8 mouse cellular contexts compared by ENCODE assay signal in the genomic region with DNA sequence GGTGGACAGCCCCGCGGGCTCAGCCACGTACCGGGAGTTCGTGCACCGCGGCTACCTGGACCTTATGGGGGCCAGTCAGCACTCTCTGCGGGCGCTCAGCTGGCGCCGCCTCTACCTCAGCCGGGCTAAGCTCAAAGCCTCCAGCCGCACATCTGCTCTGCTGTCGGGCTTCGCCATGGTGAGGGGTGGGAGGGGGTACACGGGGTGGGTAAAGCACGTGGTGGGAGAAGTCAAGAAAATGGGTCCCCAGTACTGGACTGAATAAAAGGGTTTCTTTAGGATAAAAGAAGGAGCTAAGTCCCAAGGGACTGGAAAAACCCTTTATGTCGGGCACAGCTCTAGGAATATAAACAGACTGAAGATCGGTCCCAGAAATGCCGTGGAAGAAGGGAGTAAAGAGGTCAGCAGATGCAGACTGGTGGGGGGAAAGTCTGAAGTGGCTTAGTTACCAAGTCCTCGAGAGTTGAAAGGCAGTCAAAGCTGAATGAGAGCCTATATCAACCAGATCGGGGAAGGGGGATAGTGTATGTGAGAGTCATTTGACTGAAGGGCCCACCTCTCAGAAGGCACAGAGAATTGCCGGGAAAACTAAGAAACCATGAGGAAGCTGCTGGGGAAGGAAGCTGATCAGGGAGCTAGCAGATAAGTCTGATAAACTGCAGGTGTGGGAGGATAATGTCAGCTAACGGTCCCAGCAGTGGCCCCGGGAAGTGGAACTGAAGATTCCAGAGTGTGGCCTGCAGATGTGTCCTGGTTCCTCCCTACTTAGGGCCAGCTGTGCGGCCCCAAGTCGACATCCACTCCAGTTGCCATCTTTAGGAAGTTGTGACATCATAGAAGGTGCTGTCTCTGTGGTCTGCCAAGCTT. TPM values are rescaled to one million over a fixed set of nuclear protein-coding genes. Genes with fewer than 3 reads are reported as not detected.
A peak's percentile ranks its signal among the peaks of the same experiment; 100 is the strongest.
DNase-seq lines count a peak whose midpoint lies in the region; ATAC-seq and TF ChIP-seq lines count a peak whose summit lies in the region.

No protein-coding gene starts in this region.

- dilution Hi-C loops in CH12.LX (cut with MboI; ENCODE audit: extremely low pct_ligation_motif_present, extremely low pct_unique_long_range_greater_than_20kb, low sequenced_read_pairs) = no loop called here

- H3K4me2 ChIP-seq in CH12.LX (ENCODE audit: insufficient read depth, low read depth, poor library complexity, severe bottlenecking) = peak overlapping the region; percentile 72
- peak overlapping the region; percentile 89 for H3K4me2 ChIP-seq in embryonic facial prominence, embryonic 15.5 days (replicated peaks)
- peak overlapping the region; percentile 97 for H3K4me2 ChIP-seq in intestine, postnatal 0 days (replicated peaks; ENCODE audit: low read depth)
- H3K4me2 ChIP-seq in midbrain, postnatal 0 days (ENCODE audit: low read depth, low read length, poor library complexity, severe bottlenecking) = peak overlapping the region; percentile 83

- ATAC-seq in embryonic facial prominence, embryonic 15.5 days (ENCODE audit: insufficient number of reproducible peaks, low FRiP score, low TSS enrichment, low read depth) = no peak; the same call in 1 of the 2 replicates
- peak; percentile 26 for ATAC-seq in intestine, postnatal 0 days
- no peak for ATAC-seq in midbrain, postnatal 0 days (ENCODE audit: low FRiP score)

- 1% methylated on average over 27 of the region's 27 CpGs for WGBS in embryonic facial prominence, embryonic 15.5 days
- 2% methylated on average over 27 of the region's 27 CpGs for WGBS in intestine, postnatal 0 days
- 6% methylated on average over 27 of the region's 27 CpGs for WGBS in midbrain, postnatal 0 days

- in situ Hi-C loops in CH12.LX (cut with MboI; ENCODE audit: low pct_ligation_motif_present, low pct_unique_long_range_greater_than_20kb, low sequenced_read_pairs) = loop anchor here (5.0 to 25.0 kb wide), 2 partner anchors 408 to 1053 kb away; no protein-coding TSS in a partner anchor

- no peak for TF ChIP-seq RAD21 in CH12.LX (IDR thresholded peaks at IDR 0.05; ENCODE audit: low read depth, low read length)

- intact Hi-C loops in gastrocnemius, adult 2 months (cut with DNase I) = loop anchor here (10.0 kb wide), 1 partner anchor 435 kb away; a partner anchor contains a TSS
- intact Hi-C loops in left cerebral cortex, postnatal 36 days (cut with DNase I) = no loop called here

- H3K4me1 ChIP-seq in CH12.LX (ENCODE audit: control insufficient read depth in 1 of 2, insufficient read depth in 2 of 2) = peaks cover 5 to 65% of the 10 kb centered on the region in 2 experiments
- H3K4me1 ChIP-seq in embryonic facial prominence, embryonic 15.5 days = peaks cover 40% of the 10 kb centered on the region
- peaks cover 3% of the 10 kb centered on the region; the same call in 1 of the 2 replicates for H3K4me1 ChIP-seq in intestine, postnatal 0 days (replicated peaks; ENCODE audit: control insufficient read depth, insufficient read depth, low read length)
- H3K4me1 ChIP-seq in midbrain, postnatal 0 days (ENCODE audit: insufficient read depth, low read length) = no peaks in the 10 kb centered on the region; the same call in 1 of the 2 replicates

- H3K9ac ChIP-seq in CH12.LX (ENCODE audit: insufficient read depth, low read depth) = peak overlapping the region; percentile 72
- peak overlapping the region; percentile 93 for H3K9ac ChIP-seq in embryonic facial prominence, embryonic 15.5 days
- peak overlapping the region; percentile 84 for H3K9ac ChIP-seq in intestine, postnatal 0 days (ENCODE audit: low read depth, low read length)
- H3K9ac ChIP-seq in midbrain, postnatal 0 days (replicated peaks; ENCODE audit: low read length, poor library complexity, severe bottlenecking) = peak overlapping the region; percentile 73

- DNase-seq in gastrocnemius, adult 2 months = no peak
- DNase-seq in gastrocnemius, adult 8-10 months (ENCODE audit: low spot score in 2 of 2) = no peak
- DNase-seq in CH12.LX (ENCODE audit: extremely low read depth) = peak; percentile 45
- DNase-seq in midbrain, postnatal 0 days (ENCODE audit: low spot score) = peak; percentile 11
- DNase-seq in left cerebral cortex, postnatal 36 days (ENCODE audit: low spot score in 2 of 2) = no peak
- DNase-seq in ovary, adult 18-20 months (ENCODE audit: low spot score) = no peak

- H3K27ac ChIP-seq in gastrocnemius, adult 2 months = peak overlapping the region; percentile 96
- H3K27ac ChIP-seq in CH12.LX (ENCODE audit: insufficient read depth, low read depth) = peak overlapping the region; percentile 65
- H3K27ac ChIP-seq in embryonic facial prominence, embryonic 15.5 days (replicated peaks) = peak overlapping the region; percentile 95
- peak overlapping the region; percentile 79 for H3K27ac ChIP-seq in intestine, postnatal 0 days (ENCODE audit: low read depth, low read length)
- H3K27ac ChIP-seq in midbrain, postnatal 0 days (ENCODE audit: low read depth, low read length) = peak overlapping the region; percentile 76

- H3K36me3 ChIP-seq in CH12.LX (replicated peaks in 1 of 2; ENCODE audit: control insufficient read depth in 1 of 2, insufficient read depth in 1 of 2, low read length in 1 of 2) = peaks cover 13 to 48% of the 10 kb centered on the region in 2 experiments
- H3K36me3 ChIP-seq in embryonic facial prominence, embryonic 15.5 days = peaks cover 26% of the 10 kb centered on the region
- peaks cover 20% of the 10 kb centered on the region for H3K36me3 ChIP-seq in intestine, postnatal 0 days (ENCODE audit: control insufficient read depth, insufficient read depth)
- peaks cover 29% of the 10 kb centered on the region for H3K36me3 ChIP-seq in midbrain, postnatal 0 days (ENCODE audit: insufficient read depth, low read length)

- H3K79me2 ChIP-seq in CH12.LX (replicated peaks; ENCODE audit: control insufficient read depth, extremely low read depth, insufficient read depth, poor library complexity, severe bottlenecking) = peaks cover 14% of the 10 kb centered on the region

- TF ChIP-seq CTCF in gastrocnemius, adult 2 months (IDR thresholded peaks at IDR 0.05) = no peak
- TF ChIP-seq CTCF in CH12.LX (conservative IDR thresholded peaks at IDR 0.05 in 1 of 2, IDR thresholded peaks at IDR 0.05 in 1 of 2; ENCODE audit: low read depth in 2 of 2, low read length in 2 of 2) = no peak
- no peak for TF ChIP-seq CTCF in intestine, postnatal 0 days (IDR thresholded peaks at IDR 0.05; ENCODE audit: low read depth)
- TF ChIP-seq CTCF in midbrain, postnatal 0 days (IDR thresholded peaks at IDR 0.05) = no peak

- TF ChIP-seq EP300 in CH12.LX (IDR thresholded peaks at IDR 0.05; ENCODE audit: low read length) = no peak

- H3K27me3 ChIP-seq in CH12.LX (replicated peaks) = no peaks in the 10 kb centered on the region
- H3K27me3 ChIP-seq in embryonic facial prominence, embryonic 15.5 days = no peaks in the 10 kb centered on the region
- H3K27me3 ChIP-seq in intestine, postnatal 0 days (replicated peaks; ENCODE audit: control insufficient read depth, insufficient read depth, low read length) = no peaks in the 10 kb centered on the region
- H3K27me3 ChIP-seq in midbrain, postnatal 0 days (ENCODE audit: insufficient read depth, low read length) = no peaks in the 10 kb centered on the region

- no peaks in the 10 kb centered on the region for H3K9me3 ChIP-seq in CH12.LX (replicated peaks; ENCODE audit: low read length)
- H3K9me3 ChIP-seq in embryonic facial prominence, embryonic 15.5 days (replicated peaks) = no peaks in the 10 kb centered on the region
- H3K9me3 ChIP-seq in intestine, postnatal 0 days (ENCODE audit: control insufficient read depth) = no peaks in the 10 kb centered on the region
- no peaks in the 10 kb centered on the region for H3K9me3 ChIP-seq in midbrain, postnatal 0 days (ENCODE audit: low read length)

- no peak; the same call in 1 of the 2 replicates for TF ChIP-seq POLR2A in CH12.LX (IDR thresholded peaks at IDR 0.05; ENCODE audit: low read depth, low read length)

- H3K4me3 ChIP-seq in gastrocnemius, adult 2 months = peak overlapping the region; percentile 84
- peak overlapping the region; percentile 77 to 87 (median 78) for H3K4me3 ChIP-seq in CH12.LX (replicated peaks in 1 of 3; ENCODE audit: low read depth in 2 of 3, low read length in 2 of 3, poor library complexity in 1 of 3)
- peak overlapping the region; percentile 79 for H3K4me3 ChIP-seq in embryonic facial prominence, embryonic 15.5 days (replicated peaks)
- H3K4me3 ChIP-seq in intestine, postnatal 0 days (ENCODE audit: low read depth, low read length) = peak overlapping the region; percentile 80
- H3K4me3 ChIP-seq in midbrain, postnatal 0 days (ENCODE audit: low read depth, low read length) = peak overlapping the region; percentile 47

RNA-seq across cellular contexts. Expression of a gene that starts 0.7 kb away (rescaled TPM):
- total RNA-seq in gastrocnemius, adult 2 months (2021) = 10 to 100 TPM; 10.1 to 11.7 TPM
- total RNA-seq in gastrocnemius, adult 8-10 months (2022) = 10 to 100 TPM; 12.2 to 13.6 (median 12.9) TPM
- total RNA-seq in CH12.LX (2012; rRNA removed) (15.7 and 16.9 TPM in 2 replicates), CH12.LX (2014; rRNA removed) (9.3 and 11.6 TPM in 2 replicates)
- 7.5 and 10.3 TPM in 2 replicates for polyA plus RNA-seq in CH12.LX (2012; ENCODE audit: insufficient read length, low read depth)
- 27.6 and 28.1 TPM in 2 replicates for polyA plus RNA-seq in embryonic facial prominence, embryonic 15.5 days (2015; fragmentation: Nextera tagmentation; extraction: Ambion mirVana)
- 18.7 and 21.8 TPM in 2 replicates for polyA plus RNA-seq in intestine, postnatal 0 days (2015; fragmentation: Nextera tagmentation; extraction: Ambion mirVana)
- total RNA-seq in midbrain, postnatal 0 days (2014; rRNA removed) = 14.8 and 17.6 TPM in 2 replicates
- 9.9 and 10.0 TPM in 2 replicates for polyA plus RNA-seq in midbrain, postnatal 0 days (2015; fragmentation: Nextera tagmentation; extraction: Ambion mirVana)
- 10 to 100 TPM; 18.9 to 25.4 TPM for total RNA-seq in left cerebral cortex, postnatal 36 days (2021)

RNA-seq across cellular contexts. Expression of a gene that starts 6.2 kb away (rescaled TPM):
- 10 to 100 TPM; 15.3 to 20.8 TPM for total RNA-seq in gastrocnemius, adult 2 months (2021)
- 10 to 100 TPM; 16.4 to 22.8 (median 18.6) TPM for total RNA-seq in gastrocnemius, adult 8-10 months (2022)
- total RNA-seq in CH12.LX (2012; rRNA removed) = 9.0 and 9.8 TPM in 2 replicates
- 3.2 and 4.5 TPM in 2 replicates for total RNA-seq in CH12.LX (2014; rRNA removed)
- 50.8 and 51.0 TPM in 2 replicates for polyA plus RNA-seq in CH12.LX (2012; ENCODE audit: insufficient read length, low read depth)
- polyA plus RNA-seq in embryonic facial prominence, embryonic 15.5 days (2015; fragmentation: Nextera tagmentation; extraction: Ambion mirVana) = 26.3 and 27.0 TPM in 2 replicates
- polyA plus RNA-seq in intestine, postnatal 0 days (2015; fragmentation: Nextera tagmentation; extraction: Ambion mirVana) = 9.7 and 9.9 TPM in 2 replicates
- total RNA-seq in midbrain, postnatal 0 days (2014; rRNA removed) = 18.0 and 19.8 TPM in 2 replicates
- polyA plus RNA-seq in midbrain, postnatal 0 days (2015; fragmentation: Nextera tagmentation; extraction: Ambion mirVana) = 12.7 and 16.4 TPM in 2 replicates
- 10 to 100 TPM; 40.0 to 53.4 TPM for total RNA-seq in left cerebral cortex, postnatal 36 days (2021)

RNA-seq across cellular contexts. Expression of a gene that starts 15.1 kb away (rescaled TPM):
- 1 to 10 TPM; 1.9 to 2.1 TPM for total RNA-seq in gastrocnemius, adult 2 months (2021)
- total RNA-seq in gastrocnemius, adult 8-10 months (2022) = 1 to 10 TPM; 1.6 to 2.3 (median 2.1) TPM
- total RNA-seq in CH12.LX (2012; rRNA removed) = 0.98 and 2.2 TPM in 2 replicates
- not detected in 2 replicates for total RNA-seq in CH12.LX (2014; rRNA removed)
- 4.3 and 4.7 TPM in 2 replicates for polyA plus RNA-seq in CH12.LX (2012; ENCODE audit: insufficient read length, low read depth)
- not detected in 2 replicates for polyA plus RNA-seq in embryonic facial prominence, embryonic 15.5 days (2015; fragmentation: Nextera tagmentation; extraction: Ambion mirVana)
- not detected in 2 replicates for polyA plus RNA-seq in intestine, postnatal 0 days (2015; fragmentation: Nextera tagmentation; extraction: Ambion mirVana)
- total RNA-seq in midbrain, postnatal 0 days (2014; rRNA removed) = not detected in 2 replicates
- polyA plus RNA-seq in midbrain, postnatal 0 days (2015; fragmentation: Nextera tagmentation; extraction: Ambion mirVana) = not detected in 2 replicates
- total RNA-seq in left cerebral cortex, postnatal 36 days (2021) = 1 to 10 TPM; 3.9 to 4.1 TPM

RNA-seq across cellular contexts. Expression of a gene that starts 25.9 kb away (rescaled TPM):
- 1 to 10 TPM; 1.2 to 2.0 TPM for total RNA-seq in gastrocnemius, adult 2 months (2021)
- 1 to 10 TPM in 2 of 4 experiments, under 1 TPM in 2; 0.92 to 1.6 (median 1.1) TPM for total RNA-seq in gastrocnemius, adult 8-10 months (2022)
- 25.1 and 28.2 TPM in 2 replicates for total RNA-seq in CH12.LX (2012; rRNA removed)
- total RNA-seq in CH12.LX (2014; rRNA removed) = 22.4 and 22.6 TPM in 2 replicates
- 29.3 and 31.7 TPM in 2 replicates for polyA plus RNA-seq in CH12.LX (2012; ENCODE audit: insufficient read length, low read depth)
- 5.2 and 5.7 TPM in 2 replicates for polyA plus RNA-seq in embryonic facial prominence, embryonic 15.5 days (2015; fragmentation: Nextera tagmentation; extraction: Ambion mirVana)
- 2.1 and 2.2 TPM in 2 replicates for polyA plus RNA-seq in intestine, postnatal 0 days (2015; fragmentation: Nextera tagmentation; extraction: Ambion mirVana)
- 207 and 221 TPM in 2 replicates for total RNA-seq in midbrain, postnatal 0 days (2014; rRNA removed)
- polyA plus RNA-seq in midbrain, postnatal 0 days (2015; fragmentation: Nextera tagmentation; extraction: Ambion mirVana) = 5.9 and 8.3 TPM in 2 replicates
- 10 to 100 TPM; 73.2 to 84.6 TPM for total RNA-seq in left cerebral cortex, postnatal 36 days (2021)

RNA-seq across cellular contexts. Expression of a gene that starts 30.1 kb away (rescaled TPM):
- total RNA-seq in gastrocnemius, adult 2 months (2021) = 1 to 10 TPM; 4.7 to 6.2 TPM
- total RNA-seq in gastrocnemius, adult 8-10 months (2022) = 1 to 10 TPM; 1.5 to 4.2 (median 1.9) TPM
- 2.9 and 4.2 TPM in 2 replicates for total RNA-seq in CH12.LX (2012; rRNA removed)
- 5.9 and 6.8 TPM in 2 replicates for total RNA-seq in CH12.LX (2014; rRNA removed)
- polyA plus RNA-seq in CH12.LX (2012; ENCODE audit: insufficient read length, low read depth) = 0.99 and 2.1 TPM in 2 replicates
- polyA plus RNA-seq in embryonic facial prominence, embryonic 15.5 days (2015; fragmentation: Nextera tagmentation; extraction: Ambion mirVana) = 24.8 and 25.2 TPM in 2 replicates
- polyA plus RNA-seq in intestine, postnatal 0 days (2015; fragmentation: Nextera tagmentation; extraction: Ambion mirVana) = 35.2 and 37.3 TPM in 2 replicates
- 7.1 and 12.8 TPM in 2 replicates for total RNA-seq in midbrain, postnatal 0 days (2014; rRNA removed)
- polyA plus RNA-seq in midbrain, postnatal 0 days (2015; fragmentation: Nextera tagmentation; extraction: Ambion mirVana) = 8.6 and 11.3 TPM in 2 replicates
- 1 to 10 TPM; 3.3 to 4.0 TPM for total RNA-seq in left cerebral cortex, postnatal 36 days (2021)

Comparison
In these comparisons a context has a peak if more than half of its experiments do, and no peak if none do; other contexts are left out.
1. DNase-seq: peak in CH12.LX (single experiment) and midbrain, postnatal 0 days (single experiment); none in gastrocnemius, adult 2 months (single experiment), gastrocnemius, adult 8-10 months (0 of 2), left cerebral cortex, postnatal 36 days (0 of 2) and ovary, adult 18-20 months (single experiment).
2. Peak in every context shown above with its lines, with median percentiles within 50 percentile points of each other: H3K27ac ChIP-seq, H3K4me3 ChIP-seq, H3K4me2 ChIP-seq and H3K9ac ChIP-seq.